Mouse (Mus musculus): ENCODE measurements around the gene Pdk4.

The Pdk4 gene

GRCm38 (mm10) chr6:5495961-5496853 lies at the start of gene Pdk4:
TSS of gene Pdk4 (minus strand) at chr6:5496309.
- DNase-seq (ENCODE audit: low spot score), result peak; percentile 89

GRCm38 (mm10) chr6:5537855-5538365 lies 41.8 kb upstream of the Pdk4 start:
- no peak for DNase-seq (ENCODE audit: low spot score)

DNA sequence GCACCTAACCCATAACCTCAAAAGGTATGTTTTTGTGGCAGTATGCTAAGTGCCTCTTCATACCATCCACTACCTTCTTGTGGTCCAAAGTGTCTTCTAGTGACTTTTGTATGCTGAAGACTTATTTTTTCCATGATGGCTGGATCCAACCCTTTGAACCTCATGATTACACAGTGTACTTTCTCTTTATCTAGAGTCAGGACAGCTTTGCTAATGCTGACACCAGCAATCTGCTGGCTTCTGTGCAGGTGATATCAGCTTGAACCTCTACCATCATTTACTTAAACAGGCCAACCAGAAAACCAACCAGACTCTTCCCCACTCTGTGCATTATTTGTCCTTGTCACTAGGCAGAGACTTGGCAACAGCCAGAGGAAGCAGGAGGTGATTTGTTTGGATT lies 39.6 kb upstream of the Pdk4 start:
- DNase-seq (ENCODE audit: low spot score), result no peak

DNA sequence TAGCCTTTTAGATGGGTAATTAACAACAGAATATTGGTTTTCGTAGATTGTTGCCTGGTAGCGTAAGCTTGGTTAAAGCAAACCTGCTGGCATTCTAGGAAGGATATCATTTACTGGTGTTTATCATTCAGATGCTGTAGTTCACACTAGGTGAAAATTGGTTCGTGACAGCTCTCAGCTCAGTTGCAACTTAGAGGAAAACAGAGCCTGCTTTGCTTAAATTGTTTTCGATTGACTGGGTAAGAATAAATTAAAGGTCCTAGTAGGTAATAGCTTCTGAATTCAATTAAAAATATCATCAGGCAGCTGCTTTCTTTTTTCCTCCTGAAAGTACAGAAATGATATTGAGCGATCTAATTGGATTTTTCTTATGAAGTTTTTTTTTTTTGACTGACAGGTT lies 21.0 kb upstream of the Pdk4 start:
- DNase-seq (ENCODE audit: low spot score), result no peak

GRCm38 (mm10) chr6:5509757-5510156 lies 13.6 kb upstream of the Pdk4 start:
- DNase-seq (ENCODE audit: low spot score), result peak; percentile 88

DNA sequence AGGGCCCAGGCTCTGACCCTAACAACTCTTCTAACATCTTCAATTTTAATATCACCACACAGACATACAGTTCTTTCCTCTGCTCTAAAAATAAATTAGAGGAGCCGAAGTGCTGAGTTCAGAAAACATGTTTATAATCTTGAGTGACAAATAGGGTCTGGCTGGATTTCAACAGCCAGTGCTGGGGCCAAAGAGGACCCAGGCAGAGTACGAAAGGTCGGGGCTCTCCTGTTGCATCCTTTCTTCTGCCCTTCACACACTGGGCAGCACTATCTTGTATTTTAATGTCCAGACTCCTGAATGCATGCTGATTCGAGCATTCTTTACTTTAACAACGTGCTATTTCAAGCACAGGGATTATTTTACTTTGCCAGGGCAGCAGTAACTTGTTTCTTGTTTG lies 13.2 kb upstream of the Pdk4 start:
- peak; percentile 51 for DNase-seq (ENCODE audit: low spot score)

- DNase-seq (ENCODE audit: low spot score), result no peak
Observed at GRCm38 (mm10) chr6:5507821-5508220, 11.7 kb upstream of the Pdk4 start.

DNA sequence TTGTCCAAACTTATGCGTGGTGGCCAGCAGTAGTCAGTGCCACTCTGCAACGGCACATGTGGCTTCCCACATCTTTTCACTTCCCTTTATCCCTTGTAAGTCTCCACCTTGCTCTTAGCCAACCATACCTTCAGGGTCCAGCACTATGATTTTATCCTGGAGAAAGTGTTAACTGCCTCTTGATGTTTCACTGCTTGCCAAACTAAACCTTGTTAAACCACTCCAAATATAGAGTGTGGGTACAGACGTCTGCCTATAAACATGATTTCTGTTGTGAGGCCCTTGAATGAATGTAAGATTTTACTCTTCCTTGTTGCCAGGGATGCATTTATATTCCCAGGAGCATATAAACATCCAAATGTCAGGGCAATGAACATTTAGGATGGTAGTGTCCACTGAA lies 10.2 kb upstream of the Pdk4 start:
- DNase-seq (ENCODE audit: low spot score), result peak; percentile 38

- DNase-seq (ENCODE audit: low spot score), result no peak
Observed at GRCm38 (mm10) chr6:5502810-5503209, 6.7 kb upstream of the Pdk4 start.

DNA sequence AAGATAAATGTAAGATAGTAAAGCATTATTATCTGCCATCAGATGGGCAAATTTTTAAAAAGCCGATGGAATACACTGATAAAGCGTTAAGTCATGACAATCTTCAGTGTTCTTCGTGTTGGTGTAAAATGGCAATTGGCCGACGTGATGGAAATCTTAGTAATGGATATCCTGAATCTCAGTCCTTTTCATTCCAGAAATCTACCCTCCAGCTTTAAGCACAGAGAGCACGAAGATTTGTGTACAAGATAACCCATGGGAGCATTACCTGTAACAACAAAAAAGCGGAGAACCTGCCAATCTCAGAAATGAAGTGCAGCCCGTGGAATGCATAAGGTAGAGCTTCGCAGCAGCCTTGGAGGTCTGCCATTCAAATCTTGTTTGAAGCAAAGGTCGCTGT lies 5.4 kb upstream of the Pdk4 start:
- no peak for DNase-seq (ENCODE audit: low spot score)

- DNase-seq (ENCODE audit: low spot score), result no peak
Observed at GRCm38 (mm10) chr6:5498740-5499139, 2.6 kb upstream of the Pdk4 start.

GRCm38 (mm10) chr6:5496854-5497235 lies 736 bp upstream of the Pdk4 start:
- DNase-seq (ENCODE audit: low spot score), result no peak

DNA sequence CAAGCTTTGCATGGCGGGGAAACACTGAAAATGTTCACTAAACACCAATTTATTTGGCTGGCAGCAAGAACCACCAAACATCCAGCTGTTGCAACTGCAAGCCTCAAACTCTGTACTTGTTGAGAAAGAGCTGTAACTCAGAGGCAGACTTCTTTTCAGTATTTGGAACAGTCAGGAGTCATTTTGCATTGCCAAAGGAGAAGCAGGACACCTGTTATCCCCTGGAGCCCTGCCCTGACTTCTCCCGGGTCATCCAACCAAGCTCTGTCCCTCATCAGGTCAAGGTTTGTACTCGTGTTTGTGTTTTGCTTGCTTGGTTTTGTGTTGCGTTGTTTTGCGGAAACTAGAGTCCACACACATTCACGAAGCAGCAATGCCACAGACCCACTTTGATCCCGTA lies 11.1 kb downstream of the Pdk4 start:
- no peak for DNase-seq (ENCODE audit: low spot score)

GRCm38 (mm10) chr6:5482270-5482783 lies 13.8 kb downstream of the Pdk4 start:
- no peak for DNase-seq (ENCODE audit: low spot score)

- DNase-seq (ENCODE audit: low spot score), result no peak
Observed at GRCm38 (mm10) chr6:5481066-5481465, 15.0 kb downstream of the Pdk4 start.

- DNase-seq (ENCODE audit: low spot score), result no peak
Observed at GRCm38 (mm10) chr6:5474021-5474420, 22.1 kb downstream of the Pdk4 start.

DNA sequence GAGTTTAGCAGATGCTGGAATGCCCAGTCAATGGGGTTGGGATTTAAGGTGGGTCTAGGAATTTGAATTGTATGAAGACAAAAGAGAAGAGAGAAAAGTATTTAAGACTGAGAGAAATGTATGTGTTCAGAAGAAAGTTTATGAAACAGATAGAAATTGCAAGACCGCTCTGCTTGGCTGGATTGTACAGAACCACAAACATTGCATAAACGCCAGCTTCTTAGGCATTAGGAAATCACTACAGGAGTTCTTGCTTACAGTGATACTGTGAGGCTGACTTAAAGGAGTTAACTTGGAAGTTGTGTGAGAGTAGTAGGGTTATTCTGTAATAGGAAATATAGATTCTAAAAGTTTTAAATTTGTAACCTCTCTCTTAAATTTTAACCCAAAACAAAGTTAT lies 23.4 kb downstream of the Pdk4 start:
- DNase-seq (ENCODE audit: low spot score), result peak; percentile 8

GRCm38 (mm10) chr6:5470480-5471318 lies 25.4 kb downstream of the Pdk4 start:
- DNase-seq (ENCODE audit: low spot score), result no peak

- no peak for DNase-seq (ENCODE audit: low spot score)
Observed at GRCm38 (mm10) chr6:5455836-5456235, 40.3 kb downstream of the Pdk4 start.

DNA sequence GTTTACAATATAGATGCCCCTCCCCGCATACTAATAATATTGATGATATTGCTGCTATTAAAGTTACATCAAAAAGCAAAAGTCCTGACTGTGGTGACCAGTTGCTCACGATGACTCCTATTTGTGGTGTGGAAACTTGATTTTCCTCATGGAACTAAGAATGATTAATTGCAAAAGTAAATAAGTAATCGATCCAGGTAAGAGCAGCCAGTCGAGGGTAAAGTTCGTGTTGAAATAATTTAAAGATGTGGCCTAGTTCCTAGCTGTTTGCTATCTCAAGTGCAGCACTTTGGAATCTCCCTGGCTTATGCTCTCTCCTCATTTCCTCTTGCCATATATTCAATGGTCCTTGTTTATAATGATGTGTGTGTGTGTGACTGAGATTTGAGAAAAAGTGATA lies 46.2 kb downstream of the Pdk4 start:
- no peak for DNase-seq (ENCODE audit: low spot score)

GRCm38 (mm10) chr6:5448396-5448795 lies 47.7 kb downstream of the Pdk4 start:
- DNase-seq (ENCODE audit: low spot score), result no peak

DNA sequence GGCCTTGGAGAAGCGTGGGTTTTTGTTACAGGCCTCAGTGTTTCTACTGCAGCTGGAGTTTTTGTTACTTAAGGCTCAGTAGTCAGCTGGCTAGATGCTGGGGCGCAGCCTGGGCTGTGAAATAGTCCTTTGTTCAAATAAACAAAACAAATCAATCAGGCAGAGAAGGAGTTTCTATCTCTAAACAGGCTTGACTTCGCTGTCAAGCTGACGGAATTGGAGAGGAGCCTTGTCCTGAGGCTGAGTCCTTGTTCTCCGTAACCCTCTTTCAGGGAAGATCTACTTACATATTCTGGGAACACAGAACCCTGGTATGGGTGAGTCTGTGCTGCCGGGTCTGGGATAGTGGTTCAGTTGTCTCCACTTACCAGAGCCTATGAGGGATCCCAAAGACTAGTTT lies 48.6 kb downstream of the Pdk4 start:
- DNase-seq (ENCODE audit: low spot score), result no peak

- no peak for DNase-seq (ENCODE audit: low spot score)
Observed at GRCm38 (mm10) chr6:5447013-5447412, 49.1 kb downstream of the Pdk4 start.
